Mouse (Mus musculus): Measurements from ENCODE around the gene Chn2. TPM values are rescaled to one million over a fixed set of nuclear protein-coding genes. Genes with fewer than 3 reads are reported as not detected.

Chn2 gene
- total and polyA plus RNA-seq, 3 experiments = not detected

DNA sequence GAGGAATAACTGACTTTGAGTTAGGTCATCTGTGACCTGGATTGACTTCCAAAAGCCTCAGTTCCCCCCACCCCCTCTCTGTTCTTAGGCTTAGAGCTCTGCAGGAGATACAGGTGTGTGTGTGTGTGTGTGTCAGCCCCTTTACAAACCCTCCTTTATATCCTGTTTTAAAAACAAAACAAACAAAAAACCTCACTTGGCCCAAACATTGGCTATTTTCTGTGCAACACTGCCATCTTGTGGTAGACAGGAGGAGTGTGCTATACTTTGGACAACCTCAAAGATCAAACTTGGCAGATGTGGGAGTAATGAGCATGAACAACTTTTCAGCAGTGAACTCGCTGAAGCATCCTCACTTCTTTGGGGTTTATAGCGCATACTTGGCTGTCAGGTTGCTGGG is 189.5 kb downstream of the Chn2 start:
- no peak for TF ChIP-seq E2F4 (IDR thresholded peaks at IDR 0.05; ENCODE audit: insufficient replicate concordance, low read depth, low read length)
- peak; percentile 42 for TF ChIP-seq ZC3H11A (IDR thresholded peaks at IDR 0.05; ENCODE audit: low read depth, low read length)
- no peak for TF ChIP-seq ELF1 (IDR thresholded peaks at IDR 0.05; ENCODE audit: low read depth, low read length)
- TF ChIP-seq BHLHE40 (IDR thresholded peaks at IDR 0.05; ENCODE audit: low read depth, low read length) = no peak
- TF ChIP-seq JUND (conservative IDR thresholded peaks at IDR 0.05; ENCODE audit: low read depth, low read length) = no peak
- no peak for TF ChIP-seq RCOR1 (conservative IDR thresholded peaks at IDR 0.05; ENCODE audit: low read depth, low read length)
- no peak for TF ChIP-seq ZMIZ1 (IDR thresholded peaks at IDR 0.05; ENCODE audit: low read depth, low read length)
- TF ChIP-seq SIN3A (IDR thresholded peaks at IDR 0.05; ENCODE audit: low read length) = no peak
- peak; percentile 80 for TF ChIP-seq SMC3 (IDR thresholded peaks at IDR 0.05; ENCODE audit: low read depth, low read length)
- no peak for TF ChIP-seq MYC (IDR thresholded peaks at IDR 0.05; ENCODE audit: low read depth, low read length)
- no peak for TF ChIP-seq MAFK (IDR thresholded peaks at IDR 0.05; ENCODE audit: insufficient replicate concordance, low read length)
- TF ChIP-seq USF2 (conservative IDR thresholded peaks at IDR 0.05; ENCODE audit: low read depth, low read length) = no peak
- TF ChIP-seq PAX5 (IDR thresholded peaks at IDR 0.05; ENCODE audit: low read length) = no peak
- no peak for TF ChIP-seq MXI1 (IDR thresholded peaks at IDR 0.05; ENCODE audit: low read depth, low read length)
- peak; percentile 93 for TF ChIP-seq RAD21 (IDR thresholded peaks at IDR 0.05; ENCODE audit: low read depth, low read length)
- TF ChIP-seq MAX (IDR thresholded peaks at IDR 0.05; ENCODE audit: low read length) = no peak
- no peak for TF ChIP-seq JUN (IDR thresholded peaks at IDR 0.05; ENCODE audit: insufficient read depth, low read depth, low read length)
- TF ChIP-seq TCF12 (IDR thresholded peaks at IDR 0.05; ENCODE audit: low read depth, low read length) = no peak
- no peak for TF ChIP-seq NRF1 (IDR thresholded peaks at IDR 0.05; ENCODE audit: low read depth, low read length)
- TF ChIP-seq CHD1 (IDR thresholded peaks at IDR 0.05; ENCODE audit: low read depth, low read length) = no peak
- peak; percentile 80 to 89 for TF ChIP-seq CTCF (conservative IDR thresholded peaks at IDR 0.05 in 1 of 2, IDR thresholded peaks at IDR 0.05 in 1 of 2; ENCODE audit: low read depth in 2 of 2, low read length in 2 of 2)
- no peak for TF ChIP-seq HCFC1 (IDR thresholded peaks at IDR 0.05; ENCODE audit: low read depth, low read length)
- no peak for TF ChIP-seq ZKSCAN1 (IDR thresholded peaks at IDR 0.05; ENCODE audit: borderline replicate concordance, low read depth, low read length)
- TF ChIP-seq ETS1 (conservative IDR thresholded peaks at IDR 0.05; ENCODE audit: low read depth, low read length) = no peak
- TF ChIP-seq EP300 (IDR thresholded peaks at IDR 0.05; ENCODE audit: low read length) = no peak
- no peak for TF ChIP-seq UBTF (IDR thresholded peaks at IDR 0.05; ENCODE audit: low read depth, low read length)
- Histone ChIP-seq H3K79me2 (replicated peaks; ENCODE audit: control insufficient read depth, extremely low read depth, insufficient read depth, poor library complexity, severe bottlenecking) (no peaks in the 10 kb centered on the region), H3K4me1 (ENCODE audit: control insufficient read depth in 1 of 2, insufficient read depth in 2 of 2) (peaks cover 0 to 2% of the 10 kb centered on the region in 2 experiments; a peak in 1 of 4 replicates), H3K4me2 (ENCODE audit: insufficient read depth, low read depth, poor library complexity, severe bottlenecking) (no peak overlapping the region), H3K36me3 (replicated peaks in 1 of 2; ENCODE audit: control insufficient read depth in 1 of 2, insufficient read depth in 1 of 2, low read length in 1 of 2) (no peaks in the 10 kb centered on the region), H3K9me3 (replicated peaks; ENCODE audit: low read length) (no peaks in the 10 kb centered on the region), H3K27me3 (replicated peaks) (no peaks in the 10 kb centered on the region), H3K9ac (ENCODE audit: insufficient read depth, low read depth) (no peak overlapping the region), H3K4me3 (replicated peaks in 1 of 3; ENCODE audit: low read depth in 2 of 3, low read length in 2 of 3, poor library complexity in 1 of 3) (no peak overlapping the region), H3K27ac (ENCODE audit: insufficient read depth, low read depth) (no peak overlapping the region)
- in situ Hi-C loops (cut with MboI; ENCODE audit: low pct_ligation_motif_present, low pct_unique_long_range_greater_than_20kb, low sequenced_read_pairs) (loop anchor here (10.0 kb wide), 3 partner anchors 194 to 454 kb away; partner anchors contain the start of gene Chn2), dilution Hi-C loops (cut with MboI; ENCODE audit: extremely low pct_ligation_motif_present, extremely low pct_unique_long_range_greater_than_20kb, low sequenced_read_pairs) (no loop called here)
- DNase-seq (ENCODE audit: extremely low read depth) = peak; percentile 64
